Mouse (Mus musculus): Measurements from ENCODE around the gene Sgta. TPM values are rescaled to one million over a fixed set of nuclear protein-coding genes. Genes with fewer than 3 reads are reported as not detected.

Gene Sgta
- total and polyA plus RNA-seq, 3 experiments = 100 to 1,019 (median 152) TPM

- H3K27me3 ChIP-seq (ENCODE audit: control insufficient read depth in 1 of 2, insufficient read depth in 2 of 2, low read length in 2 of 2) = no peaks in the 10 kb centered on the region
- no peak for TF ChIP-seq MAFK (IDR thresholded peaks at IDR 0.05; ENCODE audit: borderline replicate concordance, low read depth, low read length)
- TF ChIP-seq ZMIZ1 (IDR thresholded peaks at IDR 0.05; ENCODE audit: low read depth, low read length) = no peak
- no peak for TF ChIP-seq EP300 (IDR thresholded peaks at IDR 0.05; ENCODE audit: low read depth in 1 of 2, low read length in 2 of 2)
- no peak for TF ChIP-seq ZNF384 (IDR thresholded peaks at IDR 0.05; ENCODE audit: low read depth, low read length)
- no peak for TF ChIP-seq HCFC1 (IDR thresholded peaks at IDR 0.05; ENCODE audit: low read depth, low read length)
- TF ChIP-seq CHD2 (IDR thresholded peaks at IDR 0.05; ENCODE audit: low read length) = no peak
- no peak for DNase-seq (ENCODE audit: low read depth, low spot score)
- no peaks in the 10 kb centered on the region for H3K79me2 ChIP-seq (ENCODE audit: control insufficient read depth, insufficient read depth, low read length, poor library complexity)
- H3K36me3 ChIP-seq (ENCODE audit: control insufficient read depth in 1 of 2, insufficient read depth in 2 of 2, low read length in 2 of 2) = peaks cover 0 to 5% of the 10 kb centered on the region in 2 experiments; a peak in 2 of 4 replicates
- peaks cover 5 to 14% of the 10 kb centered on the region in 2 experiments; a peak in 3 of 4 replicates for H3K4me1 ChIP-seq (ENCODE audit: control insufficient read depth in 1 of 2, insufficient read depth in 2 of 2, low read length in 2 of 2)
- H3K9ac ChIP-seq (ENCODE audit: control insufficient read depth, low read depth, low read length, poor library complexity, severe bottlenecking) = no peak overlapping the region
- no peak overlapping the region for H3K4me3 ChIP-seq (ENCODE audit: control insufficient read depth in 1 of 2, insufficient read depth in 1 of 2, low read depth in 2 of 2, low read length in 2 of 2)
- H3K9me3 ChIP-seq (replicated peaks; ENCODE audit: insufficient read depth, low read length) = no peaks in the 10 kb centered on the region
- no peak overlapping the region for H3K27ac ChIP-seq (ENCODE audit: control insufficient read depth, low read depth, low read length)
Observed at GRCm38 (mm10) chr10:80998021-80998420, 62.0 kb downstream of the Sgta start.

GRCm38 (mm10) chr10:80997332-80997731, 62.6 kb downstream of the Sgta start:
- H3K4me3 ChIP-seq (ENCODE audit: control insufficient read depth in 1 of 2, insufficient read depth in 1 of 2, low read depth in 2 of 2, low read length in 2 of 2) = no peak overlapping the region

GRCm38 (mm10) chr10:80996501-80996900, 63.5 kb downstream of the Sgta start:
- no peaks in the 10 kb centered on the region for H3K27me3 ChIP-seq (ENCODE audit: control insufficient read depth in 1 of 2, insufficient read depth in 2 of 2, low read length in 2 of 2)
- H3K27ac ChIP-seq (ENCODE audit: control insufficient read depth, low read depth, low read length) = no peak overlapping the region
- no peak for DNase-seq (ENCODE audit: low read depth, low spot score)
- H3K4me3 ChIP-seq (ENCODE audit: control insufficient read depth in 1 of 2, insufficient read depth in 1 of 2, low read depth in 2 of 2, low read length in 2 of 2) = no peak overlapping the region
- H3K36me3 ChIP-seq (ENCODE audit: control insufficient read depth in 1 of 2, insufficient read depth in 2 of 2, low read length in 2 of 2) = peaks cover 0 to 5% of the 10 kb centered on the region in 2 experiments; a peak in 2 of 4 replicates
- no peak overlapping the region for H3K9ac ChIP-seq (ENCODE audit: control insufficient read depth, low read depth, low read length, poor library complexity, severe bottlenecking)
- H3K4me1 ChIP-seq (ENCODE audit: control insufficient read depth in 1 of 2, insufficient read depth in 2 of 2, low read length in 2 of 2) = peaks cover 5 to 14% of the 10 kb centered on the region in 2 experiments; a peak in 3 of 4 replicates
- no peak for TF ChIP-seq GATA1 (IDR thresholded peaks at IDR 0.05; ENCODE audit: low read depth, low read length)
- TF ChIP-seq ZC3H11A (IDR thresholded peaks at IDR 0.05; ENCODE audit: low read depth, low read length) = no peak
- TF ChIP-seq MAX (IDR thresholded peaks at IDR 0.05; ENCODE audit: low read length) = no peak
- TF ChIP-seq USF2 (IDR thresholded peaks at IDR 0.05; ENCODE audit: borderline replicate concordance in 1 of 2, insufficient read depth in 1 of 2, low read depth in 1 of 2, low read length in 2 of 2) = no peak
- no peak for TF ChIP-seq MYB (IDR thresholded peaks at IDR 0.05; ENCODE audit: low read depth, low read length)
- TF ChIP-seq MYC (IDR thresholded peaks at IDR 0.05; ENCODE audit: low read depth, low read length) = no peak
- no peak for TF ChIP-seq CHD1 (IDR thresholded peaks at IDR 0.05; ENCODE audit: low read depth, low read length)
- no peak for TF ChIP-seq GABPA (IDR thresholded peaks at IDR 0.05; ENCODE audit: low read depth, low read length)
- TF ChIP-seq ELF1 (IDR thresholded peaks at IDR 0.05; ENCODE audit: low read depth, low read length) = no peak
- no peaks in the 10 kb centered on the region for H3K79me2 ChIP-seq (ENCODE audit: control insufficient read depth, insufficient read depth, low read length, poor library complexity)
- no peaks in the 10 kb centered on the region for H3K9me3 ChIP-seq (replicated peaks; ENCODE audit: insufficient read depth, low read length)

More at GRCm38 (mm10) chr10:80997332-80997731, 62.6 kb downstream of the Sgta start:
- TF ChIP-seq E2F4 (IDR thresholded peaks at IDR 0.05; ENCODE audit: borderline replicate concordance, low read depth, low read length) = no peak
- no peak for TF ChIP-seq USF2 (IDR thresholded peaks at IDR 0.05; ENCODE audit: borderline replicate concordance in 1 of 2, insufficient read depth in 1 of 2, low read depth in 1 of 2, low read length in 2 of 2)
- TF ChIP-seq MAFK (IDR thresholded peaks at IDR 0.05; ENCODE audit: borderline replicate concordance, low read depth, low read length) = no peak
- no peak for TF ChIP-seq MXI1 (IDR thresholded peaks at IDR 0.05; ENCODE audit: low read depth, low read length)
- TF ChIP-seq MAZ (IDR thresholded peaks at IDR 0.05; ENCODE audit: low read depth, low read length) = no peak
- no peak for TF ChIP-seq CTCF (IDR thresholded peaks at IDR 0.05 in 2 of 3, conservative IDR thresholded peaks at IDR 0.05 in 1 of 3; ENCODE audit: control insufficient read depth in 1 of 3, insufficient read depth in 1 of 3, low read depth in 2 of 3, low read length in 3 of 3, poor library complexity in 1 of 3, severe bottlenecking in 1 of 3)
- TF ChIP-seq JUND (IDR thresholded peaks at IDR 0.05; ENCODE audit: low read depth, low read length) = no peak
- TF ChIP-seq MEF2A (IDR thresholded peaks at IDR 0.05; ENCODE audit: extremely low read depth, insufficient replicate concordance, low read depth, low read length, poor library complexity, severe bottlenecking) = no peak
- no peak for TF ChIP-seq POLR2A (IDR thresholded peaks at IDR 0.05; ENCODE audit: control insufficient read depth in 1 of 2, insufficient read depth in 1 of 2, low read depth in 1 of 2, low read length in 2 of 2, poor library complexity in 1 of 2)
- TF ChIP-seq ZC3H11A (IDR thresholded peaks at IDR 0.05; ENCODE audit: low read depth, low read length) = no peak
- no peak for TF ChIP-seq ZNF384 (IDR thresholded peaks at IDR 0.05; ENCODE audit: low read depth, low read length)
- TF ChIP-seq KAT2A (conservative IDR thresholded peaks at IDR 0.05; ENCODE audit: low read depth, low read length) = no peak
- Histone ChIP-seq H3K36me3 (ENCODE audit: control insufficient read depth in 1 of 2, insufficient read depth in 2 of 2, low read length in 2 of 2) (peaks cover 0 to 5% of the 10 kb centered on the region in 2 experiments; a peak in 2 of 4 replicates), H3K27ac (ENCODE audit: control insufficient read depth, low read depth, low read length) (no peak overlapping the region), H3K27me3 (ENCODE audit: control insufficient read depth in 1 of 2, insufficient read depth in 2 of 2, low read length in 2 of 2) (no peaks in the 10 kb centered on the region), H3K79me2 (ENCODE audit: control insufficient read depth, insufficient read depth, low read length, poor library complexity) (no peaks in the 10 kb centered on the region), H3K9ac (ENCODE audit: control insufficient read depth, low read depth, low read length, poor library complexity, severe bottlenecking) (no peak overlapping the region), H3K4me1 (ENCODE audit: control insufficient read depth in 1 of 2, insufficient read depth in 2 of 2, low read length in 2 of 2) (peaks cover 5 to 14% of the 10 kb centered on the region in 2 experiments; a peak in 3 of 4 replicates), H3K9me3 (replicated peaks; ENCODE audit: insufficient read depth, low read length) (no peaks in the 10 kb centered on the region)
- DNase-seq (ENCODE audit: low read depth, low spot score) = no peak

Data from MEL (cell line).